Mouse (Mus musculus): ENCODE results near the gene Macf1.

DNA sequence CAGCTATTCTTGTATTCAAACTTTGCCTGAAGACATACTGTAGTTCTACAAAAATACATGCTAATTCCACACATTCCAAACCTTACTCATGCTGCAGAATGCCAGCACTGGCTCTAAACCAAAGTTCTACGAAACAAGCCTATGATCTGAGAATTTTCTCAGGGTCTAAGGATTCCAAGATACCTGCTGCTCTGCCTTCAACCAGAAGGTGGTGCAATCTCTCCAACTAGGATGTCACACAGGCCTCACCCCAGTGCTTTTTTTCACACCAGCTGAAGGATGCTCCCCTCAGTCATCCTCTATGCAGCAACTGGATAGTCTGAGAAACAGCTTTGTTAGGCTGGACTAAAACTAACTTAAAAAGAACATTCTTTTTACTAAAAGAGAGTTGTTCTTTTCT, 148.9 kb downstream of the Macf1 start:
- TF ChIP-seq GATA1 (IDR thresholded peaks at IDR 0.05; ENCODE audit: borderline replicate concordance, low read length): no peak
- no peak for TF ChIP-seq FLI1 (IDR thresholded peaks at IDR 0.05; ENCODE audit: low read length)

Data from megakaryocyte, embryonic 14.5 days (primary cell).